Mouse (Mus musculus): ENCODE data around the gene 4921507P07Rik. TPM values are rescaled to one million over a fixed set of nuclear protein-coding genes. Genes with fewer than 3 reads are reported as not detected.
"Not testable (repeated sequence)": the region's sequence is repeated elsewhere in the genome, so short reads cannot be mapped to it uniquely, and the experiment has no call there.

4921507P07Rik gene
- polyA plus RNA-seq, 1 experiment from 2014 or later, result 0.90 TPM

GRCm38 (mm10) chr6:50554223-50554622, 42.2 kb downstream of the 4921507P07Rik start:
- H3K9me3 ChIP-seq; H3K4me2 ChIP-seq (replicated peaks); ATAC-seq (ENCODE audit: insufficient number of reproducible peaks, insufficient read depth, low FRiP score, low TSS enrichment); H3K27me3 ChIP-seq; H3K9ac ChIP-seq; H3K36me3 ChIP-seq; H3K4me1 ChIP-seq; H3K27ac ChIP-seq; H3K4me3 ChIP-seq: not testable (repeated sequence)
- WGBS, result 77% methylated on average over 2 of the region's 2 CpGs

DNA sequence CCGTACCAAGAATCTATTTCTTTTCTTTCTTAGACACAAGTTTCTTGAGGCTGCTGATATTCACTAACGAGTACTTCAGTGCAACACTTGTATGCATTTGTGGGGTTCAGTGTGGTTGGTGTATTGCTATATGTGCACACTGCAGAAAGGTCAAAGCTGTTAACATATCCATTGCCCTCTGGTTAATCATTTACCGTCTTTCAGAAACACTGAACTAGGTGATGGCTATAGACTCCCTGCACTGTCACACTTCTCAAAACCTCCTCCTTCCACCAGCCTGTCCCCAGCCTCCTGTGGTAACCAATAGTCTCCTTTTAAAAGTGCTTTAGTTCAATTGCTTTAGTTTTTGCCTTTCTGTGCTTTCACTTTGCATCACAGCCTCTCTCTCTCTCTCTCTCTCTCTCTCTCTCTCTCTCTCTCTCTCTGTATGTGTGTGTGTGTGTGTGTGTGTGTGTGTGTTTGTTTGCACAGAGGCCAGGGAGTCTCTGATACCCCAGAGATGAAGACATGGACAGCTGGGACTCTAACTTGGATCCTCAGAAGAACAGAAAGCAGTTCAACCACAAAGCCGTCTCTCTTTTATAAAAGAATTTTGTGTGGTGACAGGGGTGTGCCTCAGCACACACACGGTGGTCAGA, 43.4 kb downstream of the 4921507P07Rik start:
- H3K4me3 ChIP-seq, result no peak overlapping the region
- H3K27ac ChIP-seq, result no peak overlapping the region
- no peaks in the 10 kb centered on the region for H3K4me1 ChIP-seq
- ATAC-seq (ENCODE audit: insufficient number of reproducible peaks, insufficient read depth, low FRiP score, low TSS enrichment), result no peak
- WGBS, result 84% methylated on average over 5 of the region's 5 CpGs
- H3K36me3 ChIP-seq, result no peaks in the 10 kb centered on the region
- H3K9me3 ChIP-seq, result no peaks in the 10 kb centered on the region
- no peak overlapping the region for H3K9ac ChIP-seq
- H3K27me3 ChIP-seq, result no peaks in the 10 kb centered on the region
- H3K4me2 ChIP-seq (replicated peaks), result no peak overlapping the region

GRCm38 (mm10) chr6:50549791-50550190, 46.6 kb downstream of the 4921507P07Rik start:
- Histone ChIP-seq H3K9ac (no peak overlapping the region), H3K36me3 (no peaks in the 10 kb centered on the region), H3K27me3 (no peaks in the 10 kb centered on the region), H3K27ac (no peak overlapping the region), H3K4me3 (no peak overlapping the region), H3K4me1 (no peaks in the 10 kb centered on the region), H3K4me2 (replicated peaks) (no peak overlapping the region), H3K9me3 (no peaks in the 10 kb centered on the region)
- no peak for ATAC-seq (ENCODE audit: insufficient number of reproducible peaks, insufficient read depth, low FRiP score, low TSS enrichment)
- WGBS, result 77% methylated on average over 7 of the region's 7 CpGs

- Histone ChIP-seq H3K4me2 (replicated peaks) (no peak overlapping the region), H3K9me3 (no peaks in the 10 kb centered on the region), H3K36me3 (no peaks in the 10 kb centered on the region), H3K4me3 (no peak overlapping the region), H3K9ac (no peak overlapping the region), H3K27me3 (no peaks in the 10 kb centered on the region), H3K4me1 (no peaks in the 10 kb centered on the region), H3K27ac (no peak overlapping the region)
- no peak for ATAC-seq (ENCODE audit: insufficient number of reproducible peaks, insufficient read depth, low FRiP score, low TSS enrichment)
- 72% methylated on average over 5 of the region's 5 CpGs for WGBS
Observed at GRCm38 (mm10) chr6:50549051-50549450, 47.4 kb downstream of the 4921507P07Rik start.

GRCm38 (mm10) chr6:50545412-50546043, 50.9 kb downstream of the 4921507P07Rik start:
- no peaks in the 10 kb centered on the region for H3K9me3 ChIP-seq
- H3K9ac ChIP-seq, result no peak overlapping the region
- H3K4me2 ChIP-seq (replicated peaks), result no peak overlapping the region
- ATAC-seq (ENCODE audit: insufficient number of reproducible peaks, insufficient read depth, low FRiP score, low TSS enrichment), result no peak
- no peak overlapping the region for H3K27ac ChIP-seq
- no peaks in the 10 kb centered on the region for H3K4me1 ChIP-seq
- H3K27me3 ChIP-seq, result no peaks in the 10 kb centered on the region
- no peaks in the 10 kb centered on the region for H3K36me3 ChIP-seq
- no peak overlapping the region for H3K4me3 ChIP-seq
- 31% methylated on average over 10 of the region's 10 CpGs for WGBS

GRCm38 (mm10) chr6:50542535-50542934, 53.9 kb downstream of the 4921507P07Rik start:
- no peaks in the 10 kb centered on the region for H3K4me1 ChIP-seq
- H3K9ac ChIP-seq, result no peak overlapping the region
- WGBS, result 84% methylated on average over 1 of the region's 1 CpGs
- H3K27ac ChIP-seq, result no peak overlapping the region
- ATAC-seq (ENCODE audit: insufficient number of reproducible peaks, insufficient read depth, low FRiP score, low TSS enrichment), result no peak
- no peak overlapping the region for H3K4me2 ChIP-seq (replicated peaks)
- H3K36me3 ChIP-seq, result no peaks in the 10 kb centered on the region
- H3K9me3 ChIP-seq, result no peaks in the 10 kb centered on the region
- no peaks in the 10 kb centered on the region for H3K27me3 ChIP-seq
- no peak overlapping the region for H3K4me3 ChIP-seq

DNA sequence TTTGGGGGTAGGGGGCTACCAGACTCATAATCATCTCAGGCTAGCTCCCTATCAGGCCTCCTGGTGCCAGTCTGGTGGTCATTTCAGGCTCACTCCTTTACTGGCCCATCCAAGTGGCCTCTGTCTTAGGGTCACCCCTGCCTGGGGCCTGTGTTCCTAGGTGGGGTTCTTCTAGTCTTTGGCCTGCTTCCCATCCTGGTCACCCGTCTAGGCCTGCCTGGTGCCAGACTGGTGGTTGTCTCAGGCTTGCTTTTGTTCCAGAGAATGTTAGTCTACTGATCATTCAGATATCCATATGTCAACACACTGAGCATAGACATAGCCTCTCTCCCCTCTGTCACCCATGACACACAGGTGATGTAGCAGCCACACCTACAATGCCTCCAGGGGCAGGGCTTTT, 56.8 kb downstream of the 4921507P07Rik start:
- WGBS, result 75% methylated on average over 1 of the region's 1 CpGs
- Histone ChIP-seq H3K4me2 (replicated peaks) (no peak overlapping the region), H3K4me1 (no peaks in the 10 kb centered on the region; the same call in 1 of the 2 replicates), H3K27ac (no peak overlapping the region), H3K9ac (no peak overlapping the region), H3K9me3 (no peaks in the 10 kb centered on the region), H3K36me3 (no peaks in the 10 kb centered on the region), H3K27me3 (no peaks in the 10 kb centered on the region), H3K4me3 (no peak overlapping the region)
- no peak for ATAC-seq (ENCODE audit: insufficient number of reproducible peaks, insufficient read depth, low FRiP score, low TSS enrichment)

GRCm38 (mm10) chr6:50536461-50536892, 60.0 kb downstream of the 4921507P07Rik start:
- no peak overlapping the region for H3K4me2 ChIP-seq (replicated peaks)
- no peaks in the 10 kb centered on the region for H3K36me3 ChIP-seq
- no peaks in the 10 kb centered on the region for H3K9me3 ChIP-seq
- no peak overlapping the region for H3K9ac ChIP-seq
- no peaks in the 10 kb centered on the region; the same call in 1 of the 2 replicates for H3K4me1 ChIP-seq
- H3K27me3 ChIP-seq, result no peaks in the 10 kb centered on the region
- peak; percentile 39; the same call in 1 of the 2 replicates for ATAC-seq (ENCODE audit: insufficient number of reproducible peaks, insufficient read depth, low FRiP score, low TSS enrichment)
- H3K4me3 ChIP-seq, result no peak overlapping the region
- 7% methylated on average over 7 of the region's 7 CpGs for WGBS
- no peak overlapping the region for H3K27ac ChIP-seq

- no peaks in the 10 kb centered on the region for H3K36me3 ChIP-seq
- H3K27me3 ChIP-seq, result no peaks in the 10 kb centered on the region
- no peaks in the 10 kb centered on the region for H3K9me3 ChIP-seq
- no peak overlapping the region for H3K4me3 ChIP-seq
- no peaks in the 10 kb centered on the region; the same call in 1 of the 2 replicates for H3K4me1 ChIP-seq
- H3K9ac ChIP-seq, result no peak overlapping the region
- H3K4me2 ChIP-seq (replicated peaks), result no peak overlapping the region
- ATAC-seq (ENCODE audit: insufficient number of reproducible peaks, insufficient read depth, low FRiP score, low TSS enrichment), result no peak
- no peak overlapping the region for H3K27ac ChIP-seq
- 93% methylated on average over 3 of the region's 3 CpGs for WGBS
Observed at GRCm38 (mm10) chr6:50535346-50535745, 61.1 kb downstream of the 4921507P07Rik start.

- no peaks in the 10 kb centered on the region for H3K27me3 ChIP-seq
- ATAC-seq (ENCODE audit: insufficient number of reproducible peaks, insufficient read depth, low FRiP score, low TSS enrichment), result no peak
- H3K9me3 ChIP-seq, result no peaks in the 10 kb centered on the region
- no peak overlapping the region for H3K4me3 ChIP-seq
- WGBS, result 50% methylated on average over 8 of the region's 8 CpGs
- H3K36me3 ChIP-seq, result no peaks in the 10 kb centered on the region
- H3K4me1 ChIP-seq, result no peaks in the 10 kb centered on the region; the same call in 1 of the 2 replicates
- H3K4me2 ChIP-seq (replicated peaks), result no peak overlapping the region
- H3K27ac ChIP-seq, result no peak overlapping the region
- no peak overlapping the region for H3K9ac ChIP-seq
Observed at GRCm38 (mm10) chr6:50531920-50532319, 64.5 kb downstream of the 4921507P07Rik start.

DNA sequence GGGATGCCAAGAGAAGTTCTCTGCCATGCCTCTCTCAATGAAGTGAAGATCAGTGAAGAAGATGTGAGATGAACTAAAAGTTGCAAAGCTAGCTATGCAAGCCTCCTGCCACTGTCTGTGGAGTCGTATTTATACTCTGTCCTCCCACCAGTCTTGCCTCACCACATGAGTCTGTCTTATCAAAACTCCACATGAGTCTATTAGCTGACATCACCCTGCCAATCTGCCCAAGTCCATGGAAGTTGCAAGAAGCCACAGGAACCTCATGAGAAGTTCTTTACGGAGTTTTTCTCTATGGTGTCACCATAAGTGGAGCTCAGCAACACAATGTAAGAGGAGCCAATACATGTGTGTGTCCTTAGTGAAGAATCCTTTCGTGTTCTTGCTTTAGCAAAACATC, 65.4 kb downstream of the 4921507P07Rik start:
- Histone ChIP-seq H3K4me1 (no peaks in the 10 kb centered on the region), H3K4me2 (replicated peaks) (no peak overlapping the region), H3K4me3 (no peak overlapping the region), H3K27me3 (no peaks in the 10 kb centered on the region), H3K9ac (no peak overlapping the region), H3K9me3 (no peaks in the 10 kb centered on the region), H3K27ac (no peak overlapping the region), H3K36me3 (no peaks in the 10 kb centered on the region)
- 63% methylated on average over 3 of the region's 3 CpGs for WGBS
- ATAC-seq (ENCODE audit: insufficient number of reproducible peaks, insufficient read depth, low FRiP score, low TSS enrichment), result no peak

DNA sequence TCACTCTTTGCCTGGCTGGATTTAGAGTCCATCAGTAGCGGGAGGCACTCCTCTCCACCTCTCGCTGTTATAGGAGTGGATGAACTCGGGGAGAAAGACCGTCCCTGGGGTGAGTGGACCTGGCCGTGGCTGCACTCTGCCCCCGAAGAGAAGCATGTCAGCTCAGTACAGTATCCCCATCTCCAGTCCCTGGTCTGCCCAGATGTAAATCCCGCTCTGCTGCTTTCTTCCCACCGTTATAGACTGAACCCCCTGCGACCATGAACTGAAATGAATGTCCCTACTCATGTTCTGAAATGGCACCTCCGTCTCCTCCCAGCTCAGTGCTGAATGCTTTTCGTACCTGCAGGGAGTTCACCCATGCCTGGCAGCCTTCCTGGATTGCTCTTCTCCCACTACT, 67.2 kb downstream of the 4921507P07Rik start:
- no peaks in the 10 kb centered on the region for H3K27me3 ChIP-seq
- 86% methylated on average over 11 of the region's 11 CpGs for WGBS
- no peak overlapping the region for H3K9ac ChIP-seq
- H3K36me3 ChIP-seq, result no peaks in the 10 kb centered on the region
- H3K4me2 ChIP-seq (replicated peaks), result no peak overlapping the region
- H3K4me3 ChIP-seq, result no peak overlapping the region
- ATAC-seq (ENCODE audit: insufficient number of reproducible peaks, insufficient read depth, low FRiP score, low TSS enrichment), result no peak
- no peaks in the 10 kb centered on the region for H3K9me3 ChIP-seq
- H3K4me1 ChIP-seq, result no peaks in the 10 kb centered on the region
- no peak overlapping the region for H3K27ac ChIP-seq

Measured in embryonic facial prominence, embryonic 12.5 days (tissue).